Mouse (Mus musculus) ES-Bruce4 (cell line): ENCODE results near the gene Hfm1. TPM values are rescaled to one million over a fixed set of nuclear protein-coding genes. Genes with fewer than 3 reads are reported as not detected.

Source experiments
- H3K27ac ChIP-seq: 2 replicates; pipeline ENCODE4 v1.5.1; 2012; ENCODE audit warnings: low read length, inconsistent platforms; ENCODE audit not compliant: insufficient read depth
- H3K27me3 ChIP-seq: 2 replicates; pipeline ENCODE4 v1.6.1; 2012; ENCODE audit warnings: mild to moderate bottlenecking, low read length, inconsistent platforms; ENCODE audit not compliant: control insufficient read depth, poor library complexity, insufficient read depth, severe bottlenecking
- H3K36me3 ChIP-seq: 2 replicates; pipeline ENCODE4 v1.6.1; 2012; ENCODE audit warnings: inconsistent platforms, mild to moderate bottlenecking, low read length, moderate library complexity; ENCODE audit not compliant: control insufficient read depth, poor library complexity, insufficient read depth, severe bottlenecking
- H3K4me1 ChIP-seq: one replicate; pipeline ENCODE4 v1.8.1; 2011; ENCODE audit warnings: low read length; ENCODE audit not compliant: control insufficient read depth, insufficient read depth
- H3K4me3 ChIP-seq: 2 replicates; pipeline ENCODE4 v1.5.1; 2011; ENCODE audit warnings: low read depth, mild to moderate bottlenecking, low read length
- H3K9ac ChIP-seq: 2 replicates; pipeline ENCODE4 v1.6.1; 2012; ENCODE audit warnings: low read depth, mild to moderate bottlenecking, inconsistent platforms; ENCODE audit not compliant: poor library complexity, severe bottlenecking
- H3K9me3 ChIP-seq: replicated peaks from 2 replicates; pipeline ENCODE4 v1.6.1; 2012; ENCODE audit warnings: mild to moderate bottlenecking, low read length, inconsistent platforms; ENCODE audit not compliant: control insufficient read depth, poor library complexity, insufficient read depth, severe bottlenecking
- CTCF ChIP-seq: IDR thresholded peaks from one replicate; pipeline ENCODE4 v1.8.1; 2011; ENCODE audit warnings: low read depth, low read length
- EP300 ChIP-seq: IDR thresholded peaks from 2 replicates; pipeline ENCODE4 v1.6.1; 2011; ENCODE audit warnings: low read depth, low read length; ENCODE audit not compliant: insufficient read depth
- POLR2A ChIP-seq: IDR thresholded peaks from one replicate; pipeline ENCODE4 v1.8.1; 2011; ENCODE audit warnings: low read length; ENCODE audit not compliant: insufficient read depth
- polyA plus RNA-seq: library from polyadenylated mRNA; stranded (reverse); fragments of >200 nt; gene quantifications from 2 replicates; pipeline ENCODE4 v1.2.4, GENCODE M21; 2011; ENCODE audit warnings: low read depth; ENCODE audit not compliant: missing spikeins, insufficient read depth, insufficient read length

Hfm1 gene
- polyA plus RNA-seq, 1 experiment, result 2.8 TPM

DNA sequence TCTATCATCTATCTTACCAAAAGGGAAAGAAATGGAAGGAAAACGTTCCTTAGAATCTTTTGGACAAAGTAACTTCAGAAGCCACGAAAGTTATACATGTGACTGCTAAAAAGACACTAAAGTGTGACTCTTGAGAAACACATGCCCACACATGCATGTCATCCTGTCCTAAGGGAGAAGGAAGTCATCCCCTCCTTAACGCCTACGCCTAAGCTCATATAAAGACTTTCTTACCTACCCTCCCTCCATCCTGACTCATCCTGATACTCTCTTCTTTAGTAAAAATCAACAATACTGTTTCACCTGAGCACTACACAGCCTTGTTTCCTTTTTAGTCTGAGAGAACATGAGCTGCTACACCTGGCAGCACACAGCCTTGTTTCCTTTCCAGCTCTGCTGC lies 40.6 kb downstream of the Hfm1 start:
- Histone ChIP-seq H3K27me3 (no peaks in the 10 kb centered on the region), H3K9ac (no peak overlapping the region), H3K4me1 (no peaks in the 10 kb centered on the region), H3K36me3 (no peaks in the 10 kb centered on the region), H3K4me3 (no peak overlapping the region), H3K27ac (no peak overlapping the region), H3K9me3 (no peaks in the 10 kb centered on the region)
- no peak for TF ChIP-seq CTCF
- TF ChIP-seq EP300, result no peak
- no peak for TF ChIP-seq POLR2A

DNA sequence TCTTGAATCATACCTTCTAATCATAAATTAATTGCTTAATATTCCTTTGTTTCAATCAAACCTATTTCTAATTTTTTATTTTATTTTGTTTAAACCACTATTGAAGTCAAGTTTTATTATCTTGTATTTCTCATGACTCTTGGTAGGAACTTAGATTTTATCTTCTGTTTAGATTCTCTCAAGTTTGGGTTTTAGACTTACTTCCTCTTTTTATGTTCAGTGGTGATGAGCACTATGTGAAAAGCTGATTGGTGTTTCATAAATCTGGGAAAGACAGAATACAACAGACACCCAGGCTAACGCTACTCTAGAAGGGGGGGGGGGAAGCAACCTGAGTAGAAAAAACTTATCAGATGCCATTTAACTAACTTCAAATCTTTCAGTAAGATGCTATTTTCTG lies 49.7 kb downstream of the Hfm1 start:
- Histone ChIP-seq H3K4me1 (no peaks in the 10 kb centered on the region), H3K4me3 (no peak overlapping the region), H3K9ac (no peak overlapping the region), H3K36me3 (no peaks in the 10 kb centered on the region), H3K9me3 (no peaks in the 10 kb centered on the region), H3K27ac (no peak overlapping the region), H3K27me3 (no peaks in the 10 kb centered on the region)
- TF ChIP-seq EP300 (no peak), POLR2A (no peak), CTCF (no peak)

DNA sequence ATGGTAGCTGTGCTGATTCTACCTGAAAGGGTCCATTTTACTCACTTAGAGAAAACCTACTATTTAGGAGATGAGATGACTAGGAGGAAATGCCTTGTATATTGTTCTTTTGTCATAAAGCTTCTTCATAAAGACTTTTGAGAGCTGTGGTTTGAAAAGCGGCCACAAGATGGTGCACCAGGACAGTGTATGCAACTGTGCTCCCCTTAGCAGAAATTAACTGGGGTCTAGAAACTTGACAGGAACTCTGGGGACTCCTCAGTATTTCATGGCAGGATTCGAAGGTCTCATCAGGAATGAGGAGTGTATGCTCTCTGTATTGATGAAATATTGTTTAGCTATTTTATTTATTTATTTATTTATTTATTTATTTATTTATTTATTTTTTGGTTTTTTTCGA lies 65.7 kb downstream of the Hfm1 start:
- Histone ChIP-seq H3K4me1 (no peaks in the 10 kb centered on the region), H3K9me3 (no peaks in the 10 kb centered on the region), H3K27me3 (no peaks in the 10 kb centered on the region), H3K9ac (no peak overlapping the region), H3K4me3 (no peak overlapping the region), H3K36me3 (no peaks in the 10 kb centered on the region), H3K27ac (no peak overlapping the region)
- TF ChIP-seq POLR2A, result no peak
- TF ChIP-seq EP300, result no peak
- no peak for TF ChIP-seq CTCF

DNA sequence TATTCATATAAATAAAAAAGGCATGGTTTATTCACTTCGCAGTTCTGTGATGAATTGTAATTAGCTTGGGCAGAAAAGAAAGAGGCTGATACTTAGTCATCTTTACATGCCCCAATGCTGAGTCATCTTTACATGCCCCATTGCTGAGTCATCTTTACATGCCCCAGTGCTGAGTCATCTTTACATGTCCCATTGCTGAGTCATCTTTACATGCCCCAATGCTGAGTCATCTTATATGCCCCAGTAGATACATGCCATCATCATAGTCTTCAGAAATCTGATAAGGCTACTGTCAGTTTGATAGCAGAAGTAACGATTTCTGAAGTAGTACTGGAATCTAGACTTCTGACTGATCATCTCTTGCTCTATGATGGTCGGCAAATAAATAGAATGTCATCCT lies 72.8 kb downstream of the Hfm1 start:
- no peaks in the 10 kb centered on the region for H3K9me3 ChIP-seq
- H3K36me3 ChIP-seq, result no peaks in the 10 kb centered on the region
- H3K9ac ChIP-seq, result no peak overlapping the region
- TF ChIP-seq CTCF (no peak), POLR2A (no peak), EP300 (no peak)
- no peak overlapping the region for H3K27ac ChIP-seq
- H3K4me3 ChIP-seq, result no peak overlapping the region
- no peaks in the 10 kb centered on the region for H3K4me1 ChIP-seq
- no peaks in the 10 kb centered on the region for H3K27me3 ChIP-seq

DNA sequence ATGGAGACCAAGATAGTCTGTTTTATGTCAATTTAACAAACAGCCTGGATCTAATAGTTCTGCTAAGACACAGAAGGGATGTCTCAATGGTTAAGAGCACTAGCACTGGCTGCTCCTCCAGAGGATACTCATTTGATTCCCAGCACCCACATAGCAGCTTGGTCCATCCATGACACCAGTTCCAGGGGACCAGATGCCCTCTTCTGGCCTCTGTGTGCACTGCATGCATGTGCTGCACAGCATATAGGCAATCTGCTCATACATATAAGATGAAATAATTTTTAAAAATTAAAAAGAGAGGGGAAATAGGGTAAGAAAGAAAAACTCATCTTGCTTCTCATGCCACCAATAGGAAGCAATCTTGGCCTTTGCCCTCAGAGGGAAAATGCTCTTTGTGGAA lies 79.1 kb downstream of the Hfm1 start:
- Histone ChIP-seq H3K4me1 (no peaks in the 10 kb centered on the region), H3K9me3 (no peaks in the 10 kb centered on the region), H3K27ac (no peak overlapping the region), H3K27me3 (no peaks in the 10 kb centered on the region), H3K4me3 (no peak overlapping the region), H3K9ac (no peak overlapping the region), H3K36me3 (no peaks in the 10 kb centered on the region)
- TF ChIP-seq CTCF, result peak; percentile 68
- TF ChIP-seq EP300, result no peak

DNA sequence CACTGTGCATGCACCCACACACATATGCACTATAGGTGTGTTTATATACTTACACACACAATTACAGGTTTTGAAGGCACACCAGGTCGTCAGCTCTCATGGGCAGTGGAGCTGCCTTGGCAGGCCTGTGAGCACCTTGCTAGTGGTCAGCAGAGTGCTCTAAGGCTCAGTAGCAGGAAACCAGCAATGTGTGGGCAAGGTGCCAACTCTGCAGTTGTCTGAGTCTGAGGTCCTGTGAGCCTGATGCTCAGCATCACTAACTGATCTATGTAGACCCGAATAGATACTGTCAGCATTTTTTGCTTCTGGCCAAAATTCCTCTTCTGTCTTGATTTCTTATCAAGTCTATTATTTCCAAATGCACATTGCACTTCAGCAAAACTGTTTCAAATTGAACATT lies 82.2 kb downstream of the Hfm1 start:
- H3K36me3 ChIP-seq, result no peaks in the 10 kb centered on the region
- H3K4me3 ChIP-seq, result no peak overlapping the region
- no peaks in the 10 kb centered on the region for H3K9me3 ChIP-seq
- no peak overlapping the region for H3K27ac ChIP-seq
- TF ChIP-seq POLR2A (no peak), EP300 (no peak), CTCF (no peak)
- no peak overlapping the region for H3K9ac ChIP-seq
- H3K4me1 ChIP-seq, result no peaks in the 10 kb centered on the region
- no peaks in the 10 kb centered on the region for H3K27me3 ChIP-seq

DNA sequence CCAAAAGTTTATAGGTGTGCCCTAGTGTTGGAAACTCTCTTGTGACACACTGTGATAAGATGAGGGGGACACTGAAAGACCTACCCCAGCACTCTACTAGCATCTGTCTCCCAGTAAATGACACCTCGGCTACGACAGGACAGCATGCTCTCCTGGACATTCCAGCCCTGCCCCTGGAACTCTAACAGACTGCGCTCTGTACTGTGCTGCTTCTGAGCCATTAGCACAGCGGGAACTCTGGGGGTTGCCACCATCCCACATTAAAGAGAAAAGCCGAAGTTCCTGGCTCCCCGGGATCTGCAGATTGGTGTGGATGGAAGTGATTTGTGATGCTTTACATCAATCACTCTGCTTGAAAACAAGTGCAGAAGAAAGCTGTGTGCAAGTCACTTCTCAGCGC lies 93.1 kb downstream of the Hfm1 start:
- Histone ChIP-seq H3K36me3 (no peaks in the 10 kb centered on the region), H3K4me3 (no peak overlapping the region), H3K9ac (no peak overlapping the region), H3K9me3 (no peaks in the 10 kb centered on the region), H3K27me3 (no peaks in the 10 kb centered on the region), H3K4me1 (no peaks in the 10 kb centered on the region), H3K27ac (no peak overlapping the region)
- TF ChIP-seq CTCF, result no peak
- no peak for TF ChIP-seq POLR2A
- no peak for TF ChIP-seq EP300
